Mouse (Mus musculus) adrenal gland, postnatal 14 days (tissue): ENCODE data around the gene Olfr1359. TPM values are rescaled to one million over a fixed set of nuclear protein-coding genes. Genes with fewer than 3 reads are reported as not detected.

Source experiments
- DNase-seq: peaks from one replicate; pipeline ENCODE4 v3.0.0; 2021; ENCODE audit warnings: mixed read lengths
- total RNA-seq: library from RNA; stranded (reverse); gene quantifications from 2 replicates; pipeline ENCODE4 v1.2.3, GENCODE M21; 2021

Gene Olfr1359
- total RNA-seq, 1 experiment from 2014 or later, result not detected

DNA sequence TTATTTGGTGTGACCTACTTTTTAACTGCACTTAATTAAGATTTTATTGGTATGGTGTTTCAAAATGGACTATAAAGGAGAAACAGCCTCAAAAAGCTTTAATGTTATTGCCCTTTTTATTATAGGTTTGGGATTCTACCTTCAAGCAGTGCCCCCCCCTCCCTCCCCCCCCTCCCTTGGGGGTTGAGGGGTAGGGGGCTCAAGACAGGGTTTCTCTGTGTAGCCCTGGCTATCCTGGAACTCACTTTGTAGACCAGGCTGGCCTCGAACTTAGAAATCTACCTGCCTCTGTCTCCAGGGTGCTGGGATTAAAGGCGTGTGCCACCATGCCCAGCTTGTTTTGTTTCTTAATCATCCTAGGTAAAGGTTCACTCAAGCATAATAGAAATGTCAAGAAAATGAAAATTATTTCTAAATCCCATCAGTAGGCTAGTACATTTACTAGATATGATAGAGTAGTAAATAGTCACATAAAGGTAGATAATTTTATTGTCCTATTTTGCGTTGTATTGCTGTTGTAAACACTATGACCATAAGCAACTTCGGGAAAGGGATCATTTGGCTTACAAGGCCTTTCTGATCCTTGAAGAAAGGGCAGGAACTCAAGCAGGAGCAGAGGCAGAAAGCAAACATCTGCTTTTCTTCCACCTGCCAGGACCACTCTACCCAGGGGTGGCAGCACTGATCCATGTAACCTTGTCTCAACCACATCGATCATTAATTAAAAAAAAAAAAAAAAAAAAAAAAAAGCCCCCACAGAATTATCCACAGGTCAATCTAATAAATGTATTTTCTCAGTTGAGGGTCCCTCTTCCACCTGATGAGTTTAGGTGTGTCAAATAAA lies 25.3 kb downstream of the Olfr1359 start:
- no peak for DNase-seq

DNA sequence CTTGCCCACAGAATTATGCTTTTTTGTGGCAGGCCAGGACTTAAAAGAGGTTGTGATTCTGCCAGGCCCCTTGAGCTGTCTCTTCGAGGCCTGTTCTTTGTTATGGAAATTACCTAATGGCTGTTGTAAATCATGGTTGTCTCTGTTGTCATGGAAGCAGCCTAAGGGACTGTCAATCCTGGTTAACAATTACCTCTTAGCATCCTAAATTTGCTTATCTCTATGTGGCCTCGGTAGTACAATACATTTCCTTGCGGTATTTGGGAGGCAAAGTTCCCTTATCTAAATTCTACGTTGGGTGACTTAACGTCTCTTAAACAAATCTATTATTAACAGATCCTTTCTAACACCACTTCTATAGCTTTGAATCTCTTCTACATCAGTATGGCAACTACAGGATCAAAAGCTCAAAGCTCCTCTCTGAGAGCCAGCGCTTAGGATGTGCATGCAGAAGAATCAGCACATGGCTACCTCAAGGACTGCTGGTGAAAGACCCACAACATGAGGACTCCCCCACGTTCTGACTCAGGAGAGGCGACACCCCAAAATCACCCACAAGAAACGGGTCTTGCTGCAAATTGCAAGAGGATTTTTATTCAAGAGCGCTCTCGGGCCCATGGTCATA lies 30.1 kb downstream of the Olfr1359 start:
- DNase-seq, result no peak

DNA sequence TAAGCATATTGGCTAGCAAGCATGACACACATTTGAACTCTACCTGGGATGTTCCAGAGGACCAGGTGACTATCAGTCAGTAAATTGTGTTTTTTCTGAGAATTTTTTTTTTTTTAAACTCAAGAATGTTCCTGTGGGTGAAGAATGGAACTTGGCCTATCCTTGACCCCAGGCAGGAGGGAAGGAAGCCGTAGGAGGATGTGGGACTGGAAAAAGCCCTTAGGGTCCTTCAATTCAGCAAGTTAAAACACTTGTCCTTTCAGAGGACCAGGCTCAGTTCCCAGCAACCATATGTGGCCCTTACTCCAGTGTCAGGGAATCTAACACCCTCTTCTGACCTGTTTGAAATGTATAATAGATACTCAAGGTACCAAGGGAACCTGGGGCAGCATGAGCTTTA lies 31.6 kb downstream of the Olfr1359 start:
- DNase-seq, result no peak

DNA sequence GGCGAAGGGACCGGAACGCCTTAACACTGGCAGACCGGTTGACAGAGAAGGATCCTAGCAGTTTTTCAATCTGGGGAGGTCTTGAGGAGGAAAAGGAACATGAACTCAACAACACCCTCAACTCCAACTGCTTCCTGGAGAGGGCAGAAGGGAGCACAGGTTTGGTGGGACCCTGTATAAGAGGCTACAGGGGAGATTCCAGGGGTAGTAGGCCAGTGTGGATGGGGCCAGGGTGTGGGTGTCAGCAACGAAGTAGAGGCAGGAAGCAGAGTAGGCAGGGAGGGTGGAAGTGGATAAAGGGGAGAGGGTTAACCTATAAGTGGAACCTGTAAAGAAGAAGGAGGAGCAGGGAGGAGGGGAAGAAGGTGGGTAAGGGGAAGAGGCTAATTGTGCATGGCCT lies 35.6 kb downstream of the Olfr1359 start:
- DNase-seq, result no peak

DNA sequence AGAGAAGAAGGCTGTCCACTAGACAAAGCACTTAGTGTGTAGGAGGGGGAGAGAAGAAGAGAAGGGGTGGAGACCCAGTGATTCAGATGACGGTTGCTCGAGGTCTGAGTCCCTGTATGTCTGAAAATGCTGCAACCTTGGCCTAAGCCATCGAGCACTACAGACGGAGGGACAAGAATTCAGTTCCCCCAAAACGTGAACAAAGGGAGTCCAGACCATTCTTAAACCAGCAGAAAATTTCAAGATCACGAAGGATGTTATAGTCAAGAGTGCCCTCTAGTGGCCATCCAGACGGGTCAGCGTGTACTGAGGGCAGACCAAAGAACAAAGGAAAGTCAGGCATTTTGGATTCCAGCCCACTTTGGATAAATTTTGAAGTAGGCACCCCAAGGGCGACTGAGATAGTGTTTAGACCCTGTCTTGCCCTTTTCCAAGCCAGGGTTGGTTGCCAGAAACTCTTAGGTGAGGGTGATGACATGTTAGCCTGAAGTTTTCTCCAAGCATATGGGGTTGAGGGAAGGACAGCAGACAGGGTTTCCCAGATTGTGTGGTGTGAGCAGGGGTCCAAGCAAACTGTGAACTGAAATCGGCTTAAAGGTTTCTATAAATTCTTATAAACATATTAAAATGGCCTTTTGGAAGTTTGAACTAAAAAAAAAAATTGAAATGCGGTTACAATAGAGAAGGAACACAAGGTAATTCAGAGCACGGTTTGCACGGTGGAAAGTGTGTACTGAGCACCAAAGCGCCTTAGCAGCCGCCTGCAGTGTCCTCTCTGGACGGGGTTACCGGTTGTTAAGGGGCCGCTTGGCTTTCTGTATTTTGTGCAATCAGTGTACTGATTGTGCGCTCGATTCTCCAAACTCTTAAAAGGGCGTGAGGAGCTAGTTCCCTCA lies 36.3 kb downstream of the Olfr1359 start:
- DNase-seq, result peak; percentile 88

DNA sequence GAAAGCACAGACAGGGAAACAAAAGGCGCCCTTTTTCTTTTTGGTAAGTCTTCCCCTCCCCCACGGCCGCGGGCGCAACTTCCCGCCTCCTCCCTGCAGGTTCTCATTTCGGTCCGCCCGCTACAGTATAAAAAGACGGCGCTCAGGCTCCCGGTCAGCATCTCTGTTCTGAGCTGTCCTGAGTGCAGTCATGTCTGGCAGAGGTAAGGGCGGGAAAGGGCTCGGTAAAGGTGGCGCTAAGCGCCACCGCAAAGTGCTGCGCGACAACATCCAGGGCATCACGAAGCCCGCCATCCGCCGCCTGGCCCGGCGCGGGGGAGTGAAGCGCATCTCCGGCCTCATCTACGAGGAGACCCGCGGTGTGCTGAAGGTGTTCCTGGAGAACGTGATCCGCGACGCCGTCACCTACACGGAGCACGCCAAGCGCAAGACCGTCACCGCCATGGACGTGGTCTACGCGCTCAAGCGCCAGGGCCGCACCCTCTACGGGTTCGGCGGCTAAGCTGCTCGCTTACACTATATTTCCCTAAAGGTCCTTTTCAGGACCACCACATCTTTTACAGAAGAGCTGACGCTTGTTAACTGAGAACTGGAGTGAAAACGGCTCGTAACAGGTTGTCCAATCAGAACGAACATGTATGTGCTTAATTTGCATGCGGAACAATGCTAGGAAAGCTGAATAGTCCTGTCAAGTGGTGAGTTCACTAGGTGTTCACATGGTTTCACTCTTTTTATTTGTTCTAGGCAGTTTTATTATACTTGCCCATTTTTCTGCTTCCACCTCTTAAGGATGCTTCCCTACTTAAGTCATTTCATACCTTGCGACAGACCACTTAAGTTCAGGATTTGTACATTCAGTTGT lies 37.2 kb downstream of the Olfr1359 start, which contains the start of gene Hist1h4j:
Gene Hist1h4j (plus strand): TSS at position 159 of the 862 bp plus-strand sequence.
- peak; percentile 84 for DNase-seq

DNA sequence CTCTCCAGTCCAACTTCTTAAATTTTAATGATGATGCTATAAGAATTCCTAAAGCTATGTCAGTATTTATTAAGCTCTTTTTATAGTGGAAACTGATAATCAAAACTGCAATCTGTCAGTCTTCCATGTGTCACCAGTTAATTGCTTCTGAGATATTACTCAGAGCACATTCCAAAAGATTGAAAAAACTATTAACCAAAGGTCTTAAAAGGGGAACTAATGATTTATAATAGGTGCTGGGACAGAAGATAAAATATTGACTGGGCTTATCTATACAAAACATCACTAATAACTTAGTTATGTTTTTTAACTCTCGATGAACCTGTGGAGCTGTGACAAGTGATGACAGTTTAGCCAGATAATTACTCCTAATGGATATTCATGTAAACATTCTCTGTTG lies 47.1 kb downstream of the Olfr1359 start:
- DNase-seq, result no peak

DNA sequence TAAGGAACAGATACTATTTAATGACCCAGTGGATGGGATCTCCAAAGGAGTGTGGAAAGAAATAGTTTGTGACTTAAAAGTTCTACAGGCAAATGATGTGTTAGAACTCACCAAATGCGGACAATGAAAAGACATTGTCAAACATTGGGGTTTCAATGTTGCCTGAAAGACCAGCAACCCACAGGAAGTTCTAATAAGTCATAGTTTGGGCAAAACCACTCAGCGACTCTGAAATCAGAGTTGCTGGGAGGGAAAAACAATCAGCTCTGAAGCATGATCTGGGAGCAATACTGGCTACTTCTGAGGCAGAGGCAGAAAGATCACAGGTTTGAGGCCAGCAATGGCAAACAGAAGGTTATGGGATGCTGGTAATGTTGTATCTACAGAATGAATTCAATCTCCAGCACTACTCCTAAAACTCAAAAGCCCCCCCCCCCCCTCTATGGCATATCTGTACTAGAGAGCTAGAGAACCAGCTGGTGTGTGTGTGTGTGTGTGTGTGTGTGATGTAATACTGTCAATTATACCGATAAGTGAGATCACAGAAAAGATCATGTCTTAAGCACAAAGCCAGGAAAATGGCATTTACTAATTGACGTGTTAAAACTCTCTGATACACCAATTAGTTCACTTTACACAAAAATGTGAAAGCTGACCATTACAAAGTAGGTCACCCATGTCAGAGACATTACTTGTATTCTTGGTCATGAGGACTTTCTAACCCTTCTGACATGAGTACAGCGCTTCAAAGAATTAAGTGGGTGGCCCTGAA lies 51.7 kb downstream of the Olfr1359 start:
- DNase-seq, result no peak

DNA sequence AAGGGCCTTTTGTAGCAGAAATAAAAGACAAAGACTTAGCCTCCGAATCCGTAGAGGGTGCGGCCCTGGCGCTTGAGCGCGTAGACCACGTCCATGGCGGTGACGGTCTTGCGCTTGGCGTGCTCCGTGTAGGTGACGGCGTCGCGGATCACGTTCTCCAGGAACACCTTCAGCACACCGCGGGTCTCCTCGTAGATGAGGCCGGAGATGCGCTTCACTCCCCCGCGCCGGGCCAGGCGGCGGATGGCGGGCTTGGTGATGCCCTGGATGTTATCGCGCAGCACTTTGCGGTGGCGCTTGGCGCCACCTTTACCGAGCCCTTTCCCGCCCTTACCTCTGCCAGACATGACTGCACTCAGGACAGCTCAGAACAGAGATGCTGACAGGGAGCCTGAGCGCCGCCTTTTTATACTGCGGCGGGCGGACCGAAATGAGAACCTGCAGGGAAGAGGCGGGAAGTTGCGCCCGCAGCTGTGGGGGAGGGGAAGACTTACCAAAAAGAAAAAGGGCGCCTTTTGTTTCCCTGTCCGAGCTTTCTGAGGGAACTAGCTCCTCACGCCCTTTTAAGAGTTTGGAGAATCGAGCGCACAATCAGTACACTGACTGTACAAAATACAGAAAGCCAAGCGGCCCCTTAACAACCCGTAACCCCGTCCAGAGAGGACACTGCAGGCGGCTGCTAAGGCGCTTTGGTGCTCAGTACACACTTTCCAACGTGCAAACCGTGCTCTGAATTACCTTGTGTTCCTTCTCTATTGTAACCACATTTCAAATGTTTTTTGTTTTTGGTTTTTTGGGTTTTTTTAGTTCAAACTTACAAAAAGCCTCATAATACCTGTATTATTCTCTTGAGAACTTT lies 52.5 kb downstream of the Olfr1359 start, which contains the start of gene Hist1h4k:
Gene Hist1h4k (minus strand): TSS at position 347 of the 859 bp plus-strand sequence.
- DNase-seq, result peak; percentile 94

DNA sequence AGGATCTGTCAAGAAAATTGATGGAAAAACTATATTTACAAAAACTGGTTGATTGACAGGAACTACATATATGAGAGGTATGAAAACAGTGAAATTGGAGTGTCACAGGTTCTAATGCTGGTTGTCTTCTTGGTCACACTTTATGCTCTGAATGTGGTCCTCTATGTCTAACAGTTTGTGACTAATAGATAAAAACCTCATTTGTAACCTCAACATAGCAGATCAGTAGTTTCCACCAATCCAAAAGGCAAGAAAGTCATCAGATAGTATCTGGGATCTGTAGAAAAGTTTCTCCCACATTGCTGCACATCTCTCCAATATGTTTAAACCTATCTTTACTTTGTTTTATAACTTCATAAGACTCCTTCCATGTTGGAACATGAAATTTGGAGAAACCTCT lies 53.5 kb downstream of the Olfr1359 start:
- DNase-seq, result no peak

DNA sequence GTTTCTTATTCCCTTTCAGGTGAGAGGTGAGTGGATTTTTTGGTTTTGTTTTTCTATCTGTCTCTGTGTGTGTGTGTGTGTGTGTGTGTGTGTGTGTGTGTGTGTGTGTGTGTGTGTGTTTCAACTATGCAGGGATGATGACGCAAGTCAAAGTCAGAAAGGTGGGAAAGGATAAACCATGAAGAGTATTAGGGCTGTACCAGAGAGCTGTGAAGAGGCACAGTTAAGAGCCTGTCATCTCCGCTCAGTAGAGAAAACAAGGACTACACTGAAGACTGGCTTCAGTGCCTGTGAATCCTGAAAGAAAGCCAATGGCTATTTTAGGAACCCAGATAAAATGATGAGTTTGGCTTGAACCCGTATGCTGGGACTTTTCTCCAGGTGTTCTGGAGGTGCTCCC lies 53.9 kb downstream of the Olfr1359 start:
- no peak for DNase-seq

DNA sequence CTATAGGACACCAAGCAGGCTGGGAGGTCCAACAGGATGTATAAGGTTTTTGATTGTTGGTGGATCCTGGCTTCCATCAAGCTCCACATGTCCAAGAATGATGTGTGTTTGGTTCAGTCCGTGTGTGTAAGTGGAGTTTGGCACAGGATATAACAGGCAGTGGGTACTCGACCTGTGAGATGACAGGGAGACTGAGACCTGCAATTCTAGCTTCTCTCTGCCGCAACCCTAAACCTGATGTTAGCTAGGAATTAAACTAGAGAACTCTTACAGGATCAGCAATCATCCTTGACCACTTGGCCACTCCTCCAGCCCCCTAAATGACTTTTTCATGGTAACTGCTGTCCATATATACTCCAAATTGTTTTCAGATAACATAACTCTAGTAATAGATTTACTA lies 54.4 kb downstream of the Olfr1359 start:
- no peak for DNase-seq

DNA sequence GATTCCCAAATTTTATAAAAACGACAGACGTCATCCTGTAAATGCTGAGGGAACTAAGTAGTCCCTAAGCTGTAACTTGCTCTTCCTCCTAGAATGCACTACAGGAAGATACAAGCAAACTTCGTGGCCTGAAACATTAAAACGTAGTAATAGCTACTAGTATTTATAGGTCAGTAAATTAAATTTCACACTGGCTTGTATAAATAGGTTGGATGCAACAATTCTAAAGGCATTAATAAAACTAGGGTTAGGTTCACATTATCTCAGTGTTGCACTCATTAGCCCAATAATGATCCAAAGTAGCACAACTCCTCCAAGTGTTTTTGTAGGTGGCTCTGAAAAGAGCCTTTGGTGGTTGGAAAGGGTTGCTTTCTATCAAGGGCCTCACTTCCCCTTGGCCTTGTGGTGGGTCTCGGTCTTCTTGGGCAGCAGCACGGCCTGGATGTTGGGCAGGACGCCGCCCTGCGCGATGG lies 55.2 kb downstream of the Olfr1359 start:
- DNase-seq, result no peak

DNA sequence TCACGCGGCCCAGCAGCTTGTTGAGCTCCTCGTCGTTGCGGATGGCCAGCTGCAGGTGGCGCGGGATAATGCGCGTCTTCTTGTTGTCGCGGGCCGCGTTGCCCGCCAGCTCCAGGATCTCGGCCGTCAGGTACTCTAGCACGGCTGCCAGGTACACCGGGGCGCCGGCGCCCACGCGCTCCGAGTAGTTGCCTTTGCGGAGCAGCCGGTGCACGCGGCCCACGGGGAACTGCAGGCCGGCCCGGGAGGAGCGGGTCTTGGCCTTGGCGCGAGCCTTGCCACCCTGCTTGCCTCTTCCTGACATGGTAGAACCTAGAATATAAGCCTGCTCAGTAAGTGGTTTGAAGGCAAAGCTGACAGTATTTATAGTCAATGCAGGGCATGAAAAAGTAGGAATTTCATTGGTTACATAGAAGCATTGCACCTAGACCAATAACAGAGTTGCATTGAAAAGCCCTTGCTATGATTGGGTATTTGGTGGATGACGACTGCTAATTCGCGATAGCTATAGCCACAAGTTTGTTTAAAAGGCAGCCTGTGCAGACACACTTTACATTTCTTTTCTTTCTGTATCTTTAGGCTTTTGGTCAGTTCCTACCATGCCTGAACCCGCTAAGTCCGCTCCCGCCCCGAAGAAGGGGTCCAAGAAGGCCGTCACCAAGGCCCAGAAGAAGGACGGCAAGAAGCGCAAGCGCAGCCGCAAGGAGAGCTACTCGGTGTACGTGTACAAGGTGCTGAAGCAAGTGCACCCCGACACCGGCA lies 55.8 kb downstream of the Olfr1359 start, which contains the start of the genes Hist1h2ak and Hist1h2bn:
Gene Hist1h2ak (minus strand): TSS at position 304 of the 762 bp plus-strand sequence.
Gene Hist1h2bn (plus strand): TSS at position 600 of the 762 bp plus-strand sequence.
- peak; percentile 68 for DNase-seq

DNA sequence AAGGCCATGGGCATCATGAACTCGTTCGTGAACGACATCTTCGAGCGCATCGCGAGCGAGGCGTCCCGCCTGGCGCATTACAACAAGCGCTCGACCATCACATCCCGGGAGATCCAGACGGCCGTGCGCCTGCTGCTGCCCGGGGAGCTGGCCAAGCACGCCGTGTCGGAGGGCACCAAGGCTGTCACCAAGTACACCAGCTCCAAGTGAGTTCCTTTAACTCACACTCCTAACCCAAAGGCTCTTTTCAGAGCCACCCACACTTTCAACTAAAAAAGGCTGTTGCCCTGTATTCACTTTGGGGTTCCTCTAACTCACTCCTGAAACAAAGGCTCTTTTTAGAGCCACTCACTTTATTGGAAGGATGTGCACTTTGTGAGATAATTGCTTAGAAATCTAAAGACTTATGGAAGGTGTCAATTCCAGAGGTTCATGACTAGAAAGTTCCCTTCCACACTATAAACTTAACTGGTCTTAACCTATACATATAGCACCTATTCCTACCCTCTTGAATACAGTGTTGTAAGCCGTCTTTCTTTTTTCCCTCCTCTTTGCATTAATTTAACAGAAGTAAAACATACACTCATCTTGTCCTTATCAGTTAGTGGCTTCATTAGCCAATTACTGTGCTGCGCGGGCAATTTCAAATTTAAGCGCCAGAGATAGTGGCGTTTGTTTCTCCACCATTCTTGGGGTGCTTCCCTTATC lies 56.5 kb downstream of the Olfr1359 start:
- peak; percentile 59 for DNase-seq

DNA sequence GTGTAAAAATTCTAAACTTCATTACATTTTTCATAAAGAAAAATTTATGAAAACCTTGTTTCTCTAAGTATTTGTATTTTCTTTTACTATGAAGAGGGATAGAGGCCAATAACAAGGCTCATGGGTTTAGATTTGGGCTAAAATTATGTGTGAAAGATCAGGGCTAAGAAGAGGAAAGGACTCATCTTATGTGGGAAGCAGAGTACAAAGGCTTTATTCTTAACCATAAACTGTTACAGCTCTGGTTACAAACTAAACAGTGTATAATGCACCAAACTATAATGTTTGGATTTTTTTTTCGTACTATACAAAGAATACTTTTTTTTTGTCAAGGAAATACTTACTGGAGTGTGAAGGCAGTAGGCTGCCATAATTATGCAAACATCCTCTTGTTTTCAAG lies 57.8 kb downstream of the Olfr1359 start:
- no peak for DNase-seq
